Mouse (Mus musculus): Measurements from ENCODE around the gene Slc25a1. TPM values are rescaled to one million over a fixed set of nuclear protein-coding genes. Genes with fewer than 3 reads are reported as not detected.

Slc25a1 gene
- polyA plus RNA-seq, 1 experiment from 2014 or later: 77.7 TPM

DNA sequence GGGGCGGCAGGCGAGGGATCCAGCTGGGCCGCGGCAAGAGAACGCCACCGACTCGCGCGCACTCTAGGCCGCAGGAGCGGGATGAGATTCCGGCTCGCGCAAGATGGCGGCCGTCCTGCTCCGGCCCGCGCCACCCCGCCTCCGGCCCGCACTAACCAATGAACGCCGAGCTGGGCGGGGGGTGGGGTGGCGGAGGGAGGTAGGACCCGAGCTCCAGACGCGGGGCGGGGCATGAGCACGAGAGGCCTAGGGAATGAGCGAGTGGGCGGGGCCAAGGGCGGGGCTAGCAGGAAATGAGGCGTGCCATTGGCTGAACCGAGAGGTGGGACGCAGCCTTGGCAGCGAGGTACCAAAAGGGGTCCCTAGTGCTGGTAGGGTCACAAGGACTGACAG is 36.5 kb downstream of the Slc25a1 start, which contains the start of gene Gm20518:
TSS of gene Gm20518 (minus strand) at position 105 of the 393 bp plus-strand sequence.
- peaks cover 24% of the 10 kb centered on the region for H3K4me1 ChIP-seq (ENCODE audit: insufficient read depth)
- no peaks in the 10 kb centered on the region for H3K9me3 ChIP-seq (ENCODE audit: low read length)
- no peaks in the 10 kb centered on the region for H3K27me3 ChIP-seq (ENCODE audit: insufficient read depth, low read length)
- ATAC-seq: peak; percentile 97
- H3K9ac ChIP-seq (replicated peaks): peak within 1 kb of the TSS; percentile 99
- TF ChIP-seq EP300 (IDR thresholded peaks at IDR 0.05; ENCODE audit: low read depth) (no peak), CTCF (IDR thresholded peaks at IDR 0.05; ENCODE audit: low read depth) (no peak)
- no peaks in the 10 kb centered on the region for H3K36me3 ChIP-seq (replicated peaks; ENCODE audit: insufficient read depth, low read length)
- H3K4me2 ChIP-seq (ENCODE audit: low read depth, low read length): peak within 1 kb of the TSS; percentile 94
- H3K4me3 ChIP-seq (ENCODE audit: low read depth, low read length): peak within 1 kb of the TSS; percentile 100
- peak; percentile 100 for DNase-seq
- H3K27ac ChIP-seq (ENCODE audit: low read depth): peak within 1 kb of the TSS; percentile 98
- under 1% methylated on average over 27 of the region's 38 CpGs for WGBS (ENCODE audit: insufficient replicate concordance)

DNA sequence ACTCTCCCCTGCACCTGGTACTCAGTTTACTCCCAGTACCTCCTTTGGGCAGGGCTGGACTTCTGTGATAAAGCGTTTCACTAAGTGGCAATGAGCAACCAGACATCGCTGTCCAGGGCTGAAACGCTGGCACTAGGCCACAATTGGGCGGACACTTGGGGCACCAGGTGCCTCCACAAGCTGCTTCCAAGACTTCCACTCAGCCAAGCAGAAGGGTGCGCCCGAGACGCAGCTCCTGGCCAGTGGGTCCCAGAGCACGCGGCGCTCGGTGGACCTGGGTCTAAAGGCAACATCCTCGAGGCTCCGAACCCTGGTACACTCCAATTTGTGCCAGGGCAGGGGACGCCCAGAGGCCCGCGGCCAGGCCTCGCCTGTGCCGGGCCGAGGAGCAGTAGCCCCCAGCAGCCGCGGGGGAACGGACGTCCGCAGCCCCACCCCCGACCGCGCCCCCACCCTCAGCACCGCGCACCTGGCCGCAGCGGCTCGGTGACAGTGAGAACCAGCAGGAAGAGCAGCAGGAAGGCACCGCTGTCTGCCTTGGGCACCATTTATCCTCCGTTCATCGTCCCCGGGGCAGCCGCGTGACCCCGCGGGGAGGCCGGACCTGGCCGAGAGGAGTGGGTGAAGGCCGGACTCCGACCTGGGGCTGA is 37.0 kb downstream of the Slc25a1 start:
- TF ChIP-seq EP300 (IDR thresholded peaks at IDR 0.05; ENCODE audit: low read depth) (0 out of 2 replicates have a peak, but pooled peaks have one; percentile 13), CTCF (IDR thresholded peaks at IDR 0.05; ENCODE audit: low read depth) (no peak)
- Histone ChIP-seq H3K27me3 (ENCODE audit: insufficient read depth, low read length) (no peaks in the 10 kb centered on the region), H3K4me1 (ENCODE audit: insufficient read depth) (peaks cover 24% of the 10 kb centered on the region), H3K9ac (replicated peaks) (peak overlapping the region; percentile 99), H3K36me3 (replicated peaks; ENCODE audit: insufficient read depth, low read length) (no peaks in the 10 kb centered on the region), H3K4me3 (ENCODE audit: low read depth, low read length) (peak overlapping the region; percentile 100), H3K27ac (ENCODE audit: low read depth) (peak overlapping the region; percentile 98), H3K9me3 (ENCODE audit: low read length) (no peaks in the 10 kb centered on the region), H3K4me2 (ENCODE audit: low read depth, low read length) (peak overlapping the region; percentile 94)
- WGBS (ENCODE audit: insufficient replicate concordance): 0% methylated on average over 40 of the region's 44 CpGs
- DNase-seq (peak; percentile 87), ATAC-seq (peak; percentile 60)

DNA sequence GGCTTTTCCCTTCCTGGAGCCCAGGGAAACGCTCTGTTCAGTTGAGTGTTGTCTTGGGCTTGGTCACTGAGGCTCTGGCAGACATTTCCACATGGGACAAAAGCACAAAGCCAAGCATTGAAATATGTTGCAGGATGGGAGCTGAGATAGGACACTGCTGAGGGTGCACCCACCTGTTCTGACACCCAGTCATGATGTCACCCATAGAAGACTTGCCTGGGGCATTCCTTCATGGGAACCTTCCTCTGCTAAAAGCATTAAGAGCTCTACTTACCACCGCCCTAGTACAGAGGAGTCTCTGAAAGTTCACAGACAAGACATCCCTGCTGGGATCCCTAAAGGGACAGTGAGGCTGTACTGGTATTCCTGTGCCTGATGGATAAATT is 37.7 kb downstream of the Slc25a1 start:
- Histone ChIP-seq H3K4me1 (ENCODE audit: insufficient read depth) (peaks cover 24% of the 10 kb centered on the region), H3K4me2 (ENCODE audit: low read depth, low read length) (peak overlapping the region; percentile 94), H3K36me3 (replicated peaks; ENCODE audit: insufficient read depth, low read length) (no peaks in the 10 kb centered on the region), H3K9ac (replicated peaks) (peak overlapping the region; percentile 99), H3K4me3 (ENCODE audit: low read depth, low read length) (peak overlapping the region; percentile 100), H3K27ac (ENCODE audit: low read depth) (peak overlapping the region; percentile 98; the same call in 1 of the 2 replicates), H3K27me3 (ENCODE audit: insufficient read depth, low read length) (no peaks in the 10 kb centered on the region), H3K9me3 (ENCODE audit: low read length) (no peaks in the 10 kb centered on the region)
- 56% methylated on average over 2 of the region's 2 CpGs for WGBS (ENCODE audit: insufficient replicate concordance)
- DNase-seq: no peak
- ATAC-seq: no peak
- TF ChIP-seq CTCF (IDR thresholded peaks at IDR 0.05; ENCODE audit: low read depth) (no peak), EP300 (IDR thresholded peaks at IDR 0.05; ENCODE audit: low read depth) (no peak)

DNA sequence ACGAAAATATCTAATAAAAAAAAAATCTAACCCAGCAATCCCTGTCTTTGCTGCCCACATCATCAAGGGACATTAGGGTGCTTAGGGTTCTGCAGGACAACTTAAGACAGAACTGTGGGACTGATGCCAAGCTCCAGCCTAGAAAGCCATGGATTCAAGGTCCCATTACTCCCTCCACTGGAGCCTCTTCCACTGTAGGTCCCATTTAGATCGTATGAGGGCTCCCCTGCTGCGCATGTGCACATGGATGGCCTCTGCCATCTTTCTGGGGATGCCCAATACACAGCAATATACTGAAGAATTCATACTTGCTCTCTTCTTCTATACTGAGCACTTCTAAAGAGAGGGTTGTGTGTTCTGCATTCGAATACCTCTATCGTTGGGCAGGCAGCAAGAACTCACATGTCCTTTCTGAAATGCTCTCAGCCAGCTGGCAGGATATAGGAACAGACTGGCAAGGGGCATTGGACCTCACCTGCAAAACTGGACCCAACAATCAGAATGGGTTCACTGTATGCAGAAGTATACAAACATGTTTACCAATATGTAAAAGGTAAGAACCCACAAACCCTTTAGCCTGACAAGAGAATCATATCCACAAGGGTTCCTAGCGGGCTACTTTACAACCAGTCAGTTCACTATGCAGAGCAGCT is 38.2 kb downstream of the Slc25a1 start:
- WGBS (ENCODE audit: insufficient replicate concordance): 80% methylated on average over 6 of the region's 6 CpGs
- Histone ChIP-seq H3K4me1 (ENCODE audit: insufficient read depth) (peaks cover 24% of the 10 kb centered on the region), H3K36me3 (replicated peaks; ENCODE audit: insufficient read depth, low read length) (no peaks in the 10 kb centered on the region), H3K9me3 (ENCODE audit: low read length) (no peaks in the 10 kb centered on the region), H3K4me2 (ENCODE audit: low read depth, low read length) (peak overlapping the region; percentile 94), H3K4me3 (ENCODE audit: low read depth, low read length) (peak overlapping the region; percentile 100; the same call in 1 of the 2 replicates), H3K9ac (replicated peaks) (peak overlapping the region; percentile 99; the same call in 1 of the 2 replicates), H3K27me3 (ENCODE audit: insufficient read depth, low read length) (no peaks in the 10 kb centered on the region), H3K27ac (ENCODE audit: low read depth) (0 out of 2 replicates have a peak overlapping the region, but pooled peaks have one; percentile 98)
- DNase-seq (no peak), ATAC-seq (no peak)
- TF ChIP-seq EP300 (IDR thresholded peaks at IDR 0.05; ENCODE audit: low read depth) (no peak), CTCF (IDR thresholded peaks at IDR 0.05; ENCODE audit: low read depth) (no peak)

DNA sequence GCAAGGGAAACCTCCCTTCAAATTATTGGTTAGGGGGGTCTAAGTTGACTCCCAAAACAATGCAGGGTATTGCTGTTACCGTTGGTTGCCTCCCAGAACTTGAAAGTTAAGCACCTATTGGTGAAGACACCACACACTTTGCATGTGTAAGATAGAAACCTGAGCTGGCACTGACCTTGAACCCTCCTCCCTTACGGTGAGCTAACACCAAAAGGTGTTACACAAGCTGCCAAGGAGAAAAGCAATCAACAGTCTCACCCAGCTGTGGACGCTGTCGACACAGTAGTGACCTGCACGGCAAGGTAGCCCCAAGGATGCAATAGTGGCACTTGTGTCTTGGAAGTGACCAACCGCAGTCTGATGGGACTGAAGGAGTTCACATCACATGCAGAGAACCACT is 43.9 kb downstream of the Slc25a1 start:
- Histone ChIP-seq H3K9ac (replicated peaks) (no peak overlapping the region), H3K9me3 (ENCODE audit: low read length) (no peaks in the 10 kb centered on the region), H3K36me3 (replicated peaks; ENCODE audit: insufficient read depth, low read length) (no peaks in the 10 kb centered on the region; the same call in 1 of the 2 replicates), H3K4me3 (ENCODE audit: low read depth, low read length) (no peak overlapping the region), H3K27ac (ENCODE audit: low read depth) (0 out of 2 replicates have a peak overlapping the region, but pooled peaks have one; percentile 11), H3K4me1 (ENCODE audit: insufficient read depth) (peaks cover 21% of the 10 kb centered on the region), H3K27me3 (ENCODE audit: insufficient read depth, low read length) (no peaks in the 10 kb centered on the region), H3K4me2 (ENCODE audit: low read depth, low read length) (no peak overlapping the region)
- WGBS (ENCODE audit: insufficient replicate concordance): 76% methylated on average over 6 of the region's 6 CpGs
- TF ChIP-seq EP300 (IDR thresholded peaks at IDR 0.05; ENCODE audit: low read depth) (no peak), CTCF (IDR thresholded peaks at IDR 0.05; ENCODE audit: low read depth) (no peak)
- no peak for DNase-seq
- peak; percentile 49; the same call in 1 of the 2 replicates for ATAC-seq

DNA sequence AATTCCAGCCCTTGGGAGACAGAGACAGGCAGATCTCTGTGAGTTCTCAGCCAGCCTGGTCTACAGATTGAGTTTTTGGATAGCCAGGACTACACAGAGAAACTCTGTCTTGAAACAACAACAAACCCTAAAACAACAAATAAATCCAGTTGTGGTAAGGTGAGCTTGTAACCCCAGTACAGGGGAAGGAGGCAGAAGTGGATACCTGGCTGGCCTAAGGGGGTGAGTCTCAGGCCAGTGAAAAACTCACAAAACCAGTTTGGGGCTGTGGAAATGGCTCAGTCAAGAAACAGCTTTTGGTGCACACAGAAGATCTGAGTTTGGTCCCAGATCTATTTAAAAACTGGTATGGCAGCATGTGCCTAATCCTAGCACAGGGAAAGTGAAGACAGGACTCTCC is 45.8 kb downstream of the Slc25a1 start:
- H3K9me3 ChIP-seq (ENCODE audit: low read length): no peaks in the 10 kb centered on the region
- H3K4me2 ChIP-seq (ENCODE audit: low read depth, low read length): no peak overlapping the region
- no peak for DNase-seq
- H3K36me3 ChIP-seq (replicated peaks; ENCODE audit: insufficient read depth, low read length): peaks cover 2% of the 10 kb centered on the region
- no peak overlapping the region for H3K4me3 ChIP-seq (ENCODE audit: low read depth, low read length)
- no peak overlapping the region for H3K9ac ChIP-seq (replicated peaks)
- no peaks in the 10 kb centered on the region for H3K27me3 ChIP-seq (ENCODE audit: insufficient read depth, low read length)
- ATAC-seq: no peak
- peaks cover 21% of the 10 kb centered on the region for H3K4me1 ChIP-seq (ENCODE audit: insufficient read depth)
- H3K27ac ChIP-seq (ENCODE audit: low read depth): no peak overlapping the region
- TF ChIP-seq CTCF (IDR thresholded peaks at IDR 0.05; ENCODE audit: low read depth) (no peak), EP300 (IDR thresholded peaks at IDR 0.05; ENCODE audit: low read depth) (no peak)
